Mouse (Mus musculus) CH12.LX (cell line): Measurements from ENCODE around the gene Gm26657. TPM values are rescaled to one million over a fixed set of nuclear protein-coding genes. Genes with fewer than 3 reads are reported as not detected.

Experiments
- DNase-seq: peaks from one replicate; pipeline ENCODE4 v3.0.0-alpha.2; 2013; ENCODE audit errors: extremely low read depth
- H3K27ac ChIP-seq: 2 replicates; pipeline ENCODE4 v1.5.1; 2012; ENCODE audit warnings: low read depth, mild to moderate bottlenecking, control low read depth, moderate library complexity; ENCODE audit not compliant: insufficient read depth
- H3K27me3 ChIP-seq: replicated peaks from 2 replicates; pipeline ENCODE3; 2012; ENCODE audit warnings: inconsistent platforms
- H3K36me3 ChIP-seq, 2 experiments: replicated peaks in 1 of 2; 2 replicates each; pipeline versions ENCODE3 to v1.6.1; 2012; ENCODE audit warnings: inconsistent platforms in 1 of 2, low read length in 1 of 2, mild to moderate bottlenecking in 1 of 2, mixed read lengths in 1 of 2, moderate library complexity in 1 of 2; ENCODE audit not compliant: control insufficient read depth in 1 of 2, insufficient read depth in 1 of 2
- H3K4me1 ChIP-seq, 2 experiments: 2 replicates each; pipeline ENCODE4 v1.6.1; 2012; ENCODE audit warnings: inconsistent platforms in 1 of 2, moderate library complexity in 1 of 2; ENCODE audit not compliant: insufficient read depth in 2 of 2, control insufficient read depth in 1 of 2
- H3K4me2 ChIP-seq: 2 replicates; pipeline ENCODE4 v1.6.1; 2012; ENCODE audit warnings: low read depth, mild to moderate bottlenecking, control low read depth; ENCODE audit not compliant: poor library complexity, insufficient read depth, severe bottlenecking
- H3K4me3 ChIP-seq, 3 experiments: fragments of 150-350 bp in 1 of 3; sonication (generic) in 1 of 3; replicated peaks in 1 of 3; 2 replicates each; pipeline versions ENCODE3 to v1.5.1; 2011 to 2012; ENCODE audit warnings: low read depth in 2 of 3, low read length in 2 of 3, mild to moderate bottlenecking in 2 of 3, moderate library complexity in 2 of 3, control low read depth in 1 of 3, improper control_type of control experiment in 1 of 3, inconsistent platforms in 1 of 3, mixed read lengths in 1 of 3; ENCODE audit not compliant: poor library complexity in 1 of 3
- H3K79me2 ChIP-seq: replicated peaks from 2 replicates; pipeline ENCODE4 v1.6.1; 2012; ENCODE audit warnings: mild to moderate bottlenecking, moderate library complexity; ENCODE audit not compliant: control insufficient read depth, poor library complexity, insufficient read depth, severe bottlenecking; ENCODE audit errors: extremely low read depth
- H3K9ac ChIP-seq: 2 replicates; pipeline ENCODE4 v1.6.1; 2012; ENCODE audit warnings: low read depth, mild to moderate bottlenecking, control low read depth, moderate library complexity; ENCODE audit not compliant: insufficient read depth
- H3K9me3 ChIP-seq: replicated peaks from 2 replicates; pipeline ENCODE3; 2012; ENCODE audit warnings: low read length, inconsistent platforms, mixed read lengths
- CHD2 ChIP-seq: IDR thresholded peaks from 2 replicates; pipeline ENCODE4 v1.6.1; 2011; ENCODE audit warnings: low read length, improper control_type of control experiment
- ETS1 ChIP-seq: conservative IDR thresholded peaks from 2 replicates; pipeline ENCODE4 v1.6.1; 2012; ENCODE audit warnings: low read depth, mild to moderate bottlenecking, inconsistent platforms, low read length, improper control_type of control experiment, moderate library complexity
- HCFC1 ChIP-seq: IDR thresholded peaks from 2 replicates; pipeline ENCODE4 v1.6.1; 2012; ENCODE audit warnings: low read depth, mild to moderate bottlenecking, inconsistent platforms, low read length, improper control_type of control experiment
- IRF4 ChIP-seq: IDR thresholded peaks from 2 replicates; pipeline ENCODE4 v1.6.1; 2014; ENCODE audit warnings: low read depth, mild to moderate bottlenecking, inconsistent platforms, low read length, improper control_type of control experiment
- JUND ChIP-seq: conservative IDR thresholded peaks from 2 replicates; pipeline ENCODE4 v1.6.1; 2011; ENCODE audit warnings: low read depth, low read length, improper control_type of control experiment
- KAT2A ChIP-seq: IDR thresholded peaks from 2 replicates; pipeline ENCODE4 v1.6.1; 2012; ENCODE audit warnings: low read length, improper control_type of control experiment, inconsistent platforms; ENCODE audit not compliant: insufficient replicate concordance
- MAFK ChIP-seq: IDR thresholded peaks from 2 replicates; pipeline ENCODE4 v1.6.1; 2011; ENCODE audit warnings: low read length, improper control_type of control experiment; ENCODE audit not compliant: insufficient replicate concordance
- MAX ChIP-seq: IDR thresholded peaks from 2 replicates; pipeline ENCODE4 v1.6.1; 2011; ENCODE audit warnings: low read length, improper control_type of control experiment
- MAZ ChIP-seq: IDR thresholded peaks from 2 replicates; pipeline ENCODE4 v1.6.1; 2012; ENCODE audit warnings: low read depth, mild to moderate bottlenecking, inconsistent platforms, low read length, improper control_type of control experiment, moderate library complexity
- MYC ChIP-seq: IDR thresholded peaks from 2 replicates; pipeline ENCODE4 v1.6.1; 2011; ENCODE audit warnings: low read depth, mild to moderate bottlenecking, improper control_type of control experiment, low read length
- NELFE ChIP-seq: IDR thresholded peaks from 2 replicates; pipeline ENCODE4 v1.6.1; 2011; ENCODE audit warnings: low read depth, low read length, improper control_type of control experiment
- RCOR1 ChIP-seq: conservative IDR thresholded peaks from 2 replicates; pipeline ENCODE4 v1.6.1; 2012; ENCODE audit warnings: low read depth, mild to moderate bottlenecking, inconsistent platforms, low read length, improper control_type of control experiment
- SIN3A ChIP-seq: IDR thresholded peaks from 2 replicates; pipeline ENCODE4 v1.6.1; 2012; ENCODE audit warnings: low read length, improper control_type of control experiment, inconsistent platforms
- SMC3 ChIP-seq: IDR thresholded peaks from 2 replicates; pipeline ENCODE4 v1.6.1; 2011; ENCODE audit warnings: low read depth, low read length, improper control_type of control experiment
- TBP ChIP-seq: conservative IDR thresholded peaks from 2 replicates; pipeline ENCODE4 v1.6.1; 2011; ENCODE audit warnings: low read depth, low read length, improper control_type of control experiment
- TCF12 ChIP-seq: IDR thresholded peaks from 2 replicates; pipeline ENCODE4 v1.6.1; 2014; ENCODE audit warnings: low read depth, mild to moderate bottlenecking, inconsistent platforms, low read length, improper control_type of control experiment
- USF1 ChIP-seq: IDR thresholded peaks from 2 replicates; pipeline ENCODE4 v1.6.1; 2014; ENCODE audit warnings: low read depth, mild to moderate bottlenecking, inconsistent platforms, low read length, improper control_type of control experiment
- USF2 ChIP-seq: conservative IDR thresholded peaks from 2 replicates; pipeline ENCODE4 v1.6.1; 2011; ENCODE audit warnings: low read depth, low read length, improper control_type of control experiment
- ZC3H11A ChIP-seq: IDR thresholded peaks from 2 replicates; pipeline ENCODE4 v1.6.1; 2012; ENCODE audit warnings: low read depth, mild to moderate bottlenecking, inconsistent platforms, low read length, improper control_type of control experiment
- ZMIZ1 ChIP-seq: IDR thresholded peaks from 2 replicates; pipeline ENCODE4 v1.6.1; 2012; ENCODE audit warnings: low read depth, mild to moderate bottlenecking, inconsistent platforms, low read length, improper control_type of control experiment
- ZNF384 ChIP-seq: IDR thresholded peaks from 2 replicates; pipeline ENCODE4 v1.6.1; 2012; ENCODE audit warnings: low read depth, low read length, improper control_type of control experiment, inconsistent platforms
- dilution Hi-C: fragments of 300-500 bp; cut with MboI; formaldehyde crosslinking; loops from 2 replicates; pipeline ENCODE4 v1.14.3; 2020; ENCODE audit warnings: low sequenced_read_pairs; ENCODE audit not compliant: extremely low pct_unique_long_range_greater_than_20kb, extremely low pct_ligation_motif_present
- in situ Hi-C: fragments of 300-500 bp; cut with MboI; formaldehyde crosslinking; loops from 3 replicates; pipeline ENCODE4 v1.14.3; 2019; ENCODE audit warnings: low sequenced_read_pairs, low pct_ligation_motif_present, low pct_unique_long_range_greater_than_20kb, mixed read lengths
- polyA plus RNA-seq: library from polyadenylated mRNA; unstranded; fragments of >175 nt; gene quantifications from 2 replicates; pipeline ENCODE4 v1.2.1, GENCODE M21; 2012; ENCODE audit warnings: low read depth; ENCODE audit not compliant: insufficient read length
- total RNA-seq, 2 experiments: library from RNA; depleted of rRNA; stranded (reverse); fragments of 300-350 nt in 1 of 2; fragments of >200 nt in 1 of 2; gene quantifications; 2 replicates each; pipeline ENCODE4 v1.2.3; 2012 to 2014

The Gm26657 gene
- total and polyA plus RNA-seq, 3 experiments: not detected

GRCm38 (mm10) chr4:56716801-56717200, 23.1 kb upstream of the Gm26657 start:
- no peaks in the 10 kb centered on the region for H3K9me3 ChIP-seq
- no peak overlapping the region for H3K4me2 ChIP-seq
- dilution Hi-C loops (no loop called here), in situ Hi-C loops (no loop called here)
- H3K79me2 ChIP-seq: no peaks in the 10 kb centered on the region
- H3K27ac ChIP-seq: no peak overlapping the region
- H3K4me3 ChIP-seq: no peak overlapping the region
- no peaks in the 10 kb centered on the region for H3K27me3 ChIP-seq
- no peak for TF ChIP-seq TCF12
- no peak for TF ChIP-seq MAZ
- TF ChIP-seq HCFC1: no peak
- no peak for TF ChIP-seq MAX
- no peak for TF ChIP-seq KAT2A
- no peak for TF ChIP-seq USF1
- no peak for TF ChIP-seq USF2
- no peak for TF ChIP-seq ZNF384
- TF ChIP-seq IRF4: no peak
- no peak for TF ChIP-seq ZC3H11A
- no peak for TF ChIP-seq MAFK
- no peak for TF ChIP-seq CHD2
- no peak for TF ChIP-seq SMC3
- TF ChIP-seq SIN3A: no peak
- no peak for TF ChIP-seq RCOR1
- TF ChIP-seq ZMIZ1: no peak
- no peak for TF ChIP-seq TBP
- TF ChIP-seq MYC: no peak
- TF ChIP-seq ETS1: no peak
- H3K4me1 ChIP-seq: no peaks in the 10 kb centered on the region
- DNase-seq: no peak
- H3K36me3 ChIP-seq: no peaks in the 10 kb centered on the region
- no peak overlapping the region for H3K9ac ChIP-seq

GRCm38 (mm10) chr4:56717932-56718331, 21.9 kb upstream of the Gm26657 start:
- Histone ChIP-seq H3K9me3 (no peaks in the 10 kb centered on the region), H3K4me3 (no peak overlapping the region)
- DNase-seq: no peak

More at GRCm38 (mm10) chr4:56717932-56718331, 21.9 kb upstream of the Gm26657 start:
- Histone ChIP-seq H3K36me3 (no peaks in the 10 kb centered on the region), H3K4me2 (no peak overlapping the region), H3K79me2 (no peaks in the 10 kb centered on the region), H3K27me3 (no peaks in the 10 kb centered on the region), H3K9ac (no peak overlapping the region), H3K4me1 (no peaks in the 10 kb centered on the region), H3K27ac (no peak overlapping the region)
- dilution Hi-C loops: no loop called here
- TF ChIP-seq USF2 (no peak), JUND (no peak), RCOR1 (no peak), NELFE (no peak)
- in situ Hi-C loops: no loop called here
